Mouse (Mus musculus) gastrocnemius, adult 18-20 months (tissue): Measurements from ENCODE around the gene Tlnrd1. TPM values are rescaled to one million over a fixed set of nuclear protein-coding genes. Genes with fewer than 3 reads are reported as not detected.

Experiments used
- DNase-seq: peaks from one replicate; pipeline ENCODE4 v3.0.0; 2021; ENCODE audit warnings: low spot score
- total RNA-seq, 2 experiments: library from RNA; stranded (reverse); gene quantifications; 2 replicates each; pipeline ENCODE4 v1.2.3; 2021

Tlnrd1 gene
- total RNA-seq, 2 experiments from 2014 or later = 1.4 to 3.6 TPM

- no peak for DNase-seq
Measured at GRCm38 (mm10) chr7:83847187-83848075, 36.7 kb downstream of the Tlnrd1 start.

GRCm38 (mm10) chr7:83844807-83845206 lies 39.3 kb downstream of the Tlnrd1 start:
- no peak for DNase-seq

GRCm38 (mm10) chr7:83842486-83843259 lies 41.4 kb downstream of the Tlnrd1 start:
- no peak for DNase-seq

GRCm38 (mm10) chr7:83840076-83840475 lies 44.0 kb downstream of the Tlnrd1 start:
- no peak for DNase-seq

- DNase-seq = no peak
Measured at GRCm38 (mm10) chr7:83838525-83839224, 45.4 kb downstream of the Tlnrd1 start.

Other genes with a start within 250 kb of the Tlnrd1 start
- 1 to 10 TPM; 1.5 to 2.2 TPM for gene Il16, start 138.6 kb downstream of the Tlnrd1 start, total RNA-seq
- not detected for gene Cfap161, start 89.4 kb downstream of the Tlnrd1 start, total RNA-seq
- 10 to 100 TPM; 23.4 to 28.7 TPM for gene Mesd, start 161 bp upstream of the Tlnrd1 start, total RNA-seq
- gene Cemip, start 202.2 kb upstream of the Tlnrd1 start, total RNA-seq = not detected